Mouse (Mus musculus): Measurements from ENCODE around the gene Olfr94.
"Not testable (repeated sequence)": the region's sequence is repeated elsewhere in the genome, so short reads cannot be mapped to it uniquely, and the experiment has no call there.

- TF ChIP-seq CTCF (conservative IDR thresholded peaks at IDR 0.05; ENCODE audit: low read length); NANOG (IDR thresholded peaks at IDR 0.05; ENCODE audit: borderline replicate concordance, low read length); POU5F1 (IDR thresholded peaks at IDR 0.05; ENCODE audit: borderline replicate concordance, low read length): not testable (repeated sequence)
Observed at GRCm38 (mm10) chr17:37237230-37237629, 36.4 kb upstream of the Olfr94 start, which contains the start of gene Olfr97.

All from E14TG2a.4 (cell line).